Mouse (Mus musculus): ENCODE measurements around the gene Wnt5b. TPM values are rescaled to one million over a fixed set of nuclear protein-coding genes. Genes with fewer than 3 reads are reported as not detected.

Wnt5b gene
- polyA plus RNA-seq, 1 experiment from 2014 or later: 5.0 TPM

DNA sequence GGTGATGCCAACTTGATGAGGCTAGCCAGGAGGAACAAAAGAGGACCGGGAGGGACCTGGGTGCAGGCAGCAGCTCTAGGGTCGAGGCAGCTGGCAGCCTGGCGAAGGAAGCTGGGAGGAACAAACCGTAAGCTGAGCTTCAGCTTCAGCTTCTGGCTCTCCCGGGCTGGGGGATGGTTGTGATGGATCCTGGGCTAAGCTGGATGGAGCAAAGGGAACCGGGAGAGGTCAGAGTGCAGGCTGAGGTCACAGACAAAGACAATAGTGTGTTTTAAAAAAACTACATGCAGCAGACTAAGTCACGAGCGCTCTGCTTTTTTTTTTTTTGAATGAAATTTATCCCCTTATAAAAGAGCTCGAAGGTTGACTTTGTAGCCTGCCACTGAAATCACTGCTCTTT, 23.4 kb downstream of the Wnt5b start:
- WGBS: 32% methylated on average over 9 of the region's 9 CpGs
- no peak overlapping the region for H3K4me3 ChIP-seq
- H3K27me3 ChIP-seq: no peaks in the 10 kb centered on the region
- no peaks in the 10 kb centered on the region for H3K36me3 ChIP-seq
- H3K9me3 ChIP-seq: peaks cover 3% of the 10 kb centered on the region; the same call in 1 of the 2 replicates
- peaks cover 13% of the 10 kb centered on the region for H3K4me1 ChIP-seq (replicated peaks)
- no peak overlapping the region for H3K27ac ChIP-seq
- no peak overlapping the region for H3K9ac ChIP-seq
- H3K4me2 ChIP-seq: no peak overlapping the region
- ATAC-seq (ENCODE audit: low FRiP score): no peak

DNA sequence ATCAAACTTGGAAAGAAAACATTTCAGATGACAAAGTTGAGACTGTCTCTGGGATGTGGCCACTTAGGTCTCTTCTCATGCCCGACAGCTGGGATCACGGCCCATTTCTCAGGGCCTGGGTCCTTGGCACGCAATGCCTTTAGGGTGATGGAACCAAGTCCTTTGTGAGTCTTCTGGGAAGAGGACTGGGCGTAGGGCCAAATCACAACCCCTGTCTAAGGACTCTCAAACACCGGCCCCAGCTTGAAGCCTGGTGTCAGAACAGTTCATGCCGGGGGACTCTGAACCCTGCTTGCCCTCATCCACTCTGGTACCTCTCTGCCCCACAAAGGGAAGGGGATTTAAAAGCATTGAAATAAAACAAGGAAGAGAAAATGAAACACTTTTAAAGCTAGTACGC, 30.1 kb downstream of the Wnt5b start:
- Histone ChIP-seq H3K9me3 (no peaks in the 10 kb centered on the region; the same call in 1 of the 2 replicates), H3K27ac (no peak overlapping the region), H3K4me2 (no peak overlapping the region), H3K36me3 (no peaks in the 10 kb centered on the region), H3K27me3 (no peaks in the 10 kb centered on the region), H3K9ac (no peak overlapping the region), H3K4me1 (replicated peaks) (peaks cover 12% of the 10 kb centered on the region), H3K4me3 (no peak overlapping the region)
- 66% methylated on average over 7 of the region's 7 CpGs for WGBS
- ATAC-seq (ENCODE audit: low FRiP score): no peak

DNA sequence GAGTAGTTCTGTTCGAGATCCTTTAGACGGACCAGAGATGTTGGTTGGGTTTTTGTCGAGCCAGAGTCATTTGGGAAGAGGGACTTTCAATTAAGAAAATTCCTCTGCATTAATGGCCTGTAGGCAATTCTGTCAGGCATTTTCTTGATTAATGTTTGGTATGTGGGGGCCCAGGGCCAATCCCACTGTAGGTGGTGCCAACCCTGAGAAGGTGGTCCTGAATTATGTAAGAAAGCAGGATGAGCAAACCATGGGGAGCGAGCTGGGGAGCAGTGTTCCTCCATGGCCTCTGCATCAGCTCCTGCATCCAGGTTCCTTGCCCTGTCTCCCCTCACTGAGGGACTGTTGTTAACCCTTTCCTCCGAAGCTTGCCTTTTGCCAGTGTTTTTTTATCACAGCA, 30.7 kb downstream of the Wnt5b start:
- H3K9me3 ChIP-seq: no peaks in the 10 kb centered on the region; the same call in 1 of the 2 replicates
- ATAC-seq (ENCODE audit: low FRiP score): no peak
- 83% methylated on average over 5 of the region's 5 CpGs for WGBS
- peaks cover 12% of the 10 kb centered on the region for H3K4me1 ChIP-seq (replicated peaks)
- H3K27ac ChIP-seq: no peak overlapping the region
- no peak overlapping the region for H3K9ac ChIP-seq
- H3K27me3 ChIP-seq: no peaks in the 10 kb centered on the region
- H3K36me3 ChIP-seq: no peaks in the 10 kb centered on the region
- H3K4me3 ChIP-seq: no peak overlapping the region
- H3K4me2 ChIP-seq: no peak overlapping the region

DNA sequence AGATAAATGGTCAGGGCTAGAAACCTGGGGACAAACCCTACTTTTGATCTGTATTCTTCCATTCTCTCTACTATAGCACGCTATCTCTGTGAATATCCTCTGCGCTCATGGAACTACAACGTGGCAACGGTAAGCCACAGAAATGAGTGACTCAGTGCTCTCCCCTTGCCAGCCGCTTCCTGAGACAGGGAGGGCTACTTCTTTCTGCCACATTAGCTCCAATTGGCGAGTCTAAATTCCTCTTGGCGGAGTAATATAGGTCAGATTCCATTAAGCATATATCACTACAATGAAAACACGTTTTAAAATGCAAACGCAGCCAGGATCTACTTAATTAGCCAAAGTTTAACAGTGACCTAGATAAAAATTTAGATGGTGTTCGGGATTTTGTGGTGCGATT, 31.4 kb downstream of the Wnt5b start:
- Histone ChIP-seq H3K4me3 (no peak overlapping the region), H3K9ac (no peak overlapping the region), H3K9me3 (no peaks in the 10 kb centered on the region; the same call in 1 of the 2 replicates), H3K27me3 (no peaks in the 10 kb centered on the region), H3K27ac (no peak overlapping the region), H3K36me3 (no peaks in the 10 kb centered on the region), H3K4me1 (replicated peaks) (peaks cover 12% of the 10 kb centered on the region), H3K4me2 (no peak overlapping the region)
- 87% methylated on average over 11 of the region's 11 CpGs for WGBS
- ATAC-seq (ENCODE audit: low FRiP score): no peak

DNA sequence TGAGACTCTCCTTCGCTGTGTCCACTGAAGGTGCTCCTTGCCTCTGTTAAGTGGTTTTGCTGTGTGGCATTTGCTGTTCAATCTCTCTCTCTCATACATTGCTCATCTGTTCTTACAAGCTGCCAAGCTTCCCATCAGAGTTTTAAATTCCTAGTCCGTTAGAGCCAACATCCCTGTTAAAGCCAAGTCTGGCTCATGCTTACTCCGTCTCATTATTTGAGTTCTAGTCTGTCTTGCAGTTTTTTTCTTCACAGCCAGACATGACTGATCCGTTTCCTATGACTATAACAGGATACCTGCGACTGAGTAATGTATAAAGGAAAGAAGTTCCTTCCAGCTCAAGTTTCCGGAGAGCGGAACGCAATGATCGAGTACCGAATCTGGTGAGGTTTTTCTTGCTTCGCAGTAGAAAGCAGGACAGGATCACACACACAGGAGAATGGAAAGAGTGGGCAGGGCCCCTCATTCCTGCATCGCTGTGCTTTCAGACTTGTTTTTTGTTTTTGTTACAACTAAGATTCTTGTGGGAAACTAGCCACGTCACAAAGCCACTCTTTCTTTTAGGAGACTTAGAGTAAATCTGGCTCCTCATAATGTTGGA, 34.6 kb downstream of the Wnt5b start:
- H3K4me1 ChIP-seq (replicated peaks): peaks cover 8% of the 10 kb centered on the region
- 90% methylated on average over 13 of the region's 13 CpGs for WGBS
- ATAC-seq (ENCODE audit: low FRiP score): no peak
- no peak overlapping the region for H3K27ac ChIP-seq
- no peak overlapping the region for H3K4me2 ChIP-seq
- no peak overlapping the region for H3K4me3 ChIP-seq
- H3K9ac ChIP-seq: no peak overlapping the region
- no peaks in the 10 kb centered on the region for H3K27me3 ChIP-seq
- no peaks in the 10 kb centered on the region for H3K9me3 ChIP-seq
- H3K36me3 ChIP-seq: no peaks in the 10 kb centered on the region

DNA sequence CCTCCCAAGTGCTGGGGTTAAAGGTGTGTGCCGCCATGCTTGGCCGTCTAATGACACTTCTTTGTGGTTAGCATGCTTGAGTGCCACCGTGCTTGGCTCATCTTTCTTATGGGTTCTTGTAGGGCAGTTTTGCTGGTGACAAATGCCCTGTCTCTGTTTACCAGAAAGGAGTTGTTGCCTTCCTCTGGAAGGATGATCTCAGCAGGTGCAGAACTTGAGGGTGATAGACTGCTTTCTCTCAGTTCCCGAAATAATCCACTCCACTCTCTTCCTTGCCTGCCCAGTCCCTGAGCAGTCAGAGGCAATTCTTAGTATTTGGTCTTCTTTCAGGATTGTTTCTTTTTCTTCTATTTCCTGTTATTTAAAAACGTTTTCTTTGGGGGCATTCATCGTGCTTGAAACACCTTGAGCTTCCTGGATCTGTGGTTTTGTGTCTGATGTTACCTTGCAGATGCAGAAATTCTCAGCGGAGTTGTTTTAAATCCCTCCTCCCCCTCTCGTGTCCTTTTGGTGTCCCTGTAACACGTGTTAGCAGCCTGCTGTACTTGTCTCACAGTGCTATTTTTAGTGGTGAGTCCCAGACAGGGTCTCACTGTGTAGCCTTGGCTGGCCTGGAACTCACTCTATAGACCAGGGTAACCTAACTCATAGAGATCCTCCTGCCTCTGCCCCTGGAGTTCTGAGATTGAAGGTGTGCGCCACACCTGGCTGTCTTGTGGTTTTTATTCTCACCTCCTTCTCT, 35.3 kb downstream of the Wnt5b start:
- no peak overlapping the region for H3K27ac ChIP-seq
- H3K9me3 ChIP-seq: no peaks in the 10 kb centered on the region
- no peaks in the 10 kb centered on the region for H3K27me3 ChIP-seq
- no peak overlapping the region for H3K4me2 ChIP-seq
- H3K9ac ChIP-seq: no peak overlapping the region
- 84% methylated on average over 10 of the region's 10 CpGs for WGBS
- no peak overlapping the region for H3K4me3 ChIP-seq
- no peaks in the 10 kb centered on the region for H3K36me3 ChIP-seq
- peaks cover 1% of the 10 kb centered on the region; the same call in 1 of the 2 replicates for H3K4me1 ChIP-seq (replicated peaks)
- ATAC-seq (ENCODE audit: low FRiP score): no peak

DNA sequence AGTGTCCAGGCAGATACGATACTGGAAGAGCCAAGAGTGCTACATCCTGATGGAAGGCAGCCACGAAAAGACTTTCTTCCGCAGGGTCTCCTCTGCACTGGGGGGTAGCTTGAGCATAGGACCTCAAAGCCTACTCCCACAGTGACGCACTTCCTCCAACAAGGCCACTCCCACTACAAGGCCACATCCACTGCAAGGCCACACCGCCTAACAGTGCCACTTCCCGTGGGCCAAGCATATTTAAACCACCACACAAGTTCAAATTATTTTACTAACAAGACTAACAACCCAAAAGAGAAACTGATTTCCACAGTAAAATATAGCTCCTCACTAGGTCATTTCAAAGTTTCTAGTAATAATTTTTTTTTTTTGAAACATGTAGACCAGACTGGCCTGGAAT, 35.9 kb downstream of the Wnt5b start:
- no peaks in the 10 kb centered on the region for H3K36me3 ChIP-seq
- no peaks in the 10 kb centered on the region for H3K9me3 ChIP-seq
- ATAC-seq (ENCODE audit: low FRiP score): no peak
- no peaks in the 10 kb centered on the region for H3K27me3 ChIP-seq
- 93% methylated on average over 6 of the region's 6 CpGs for WGBS
- H3K4me3 ChIP-seq: no peak overlapping the region
- H3K4me1 ChIP-seq (replicated peaks): no peaks in the 10 kb centered on the region; the same call in 1 of the 2 replicates
- no peak overlapping the region for H3K9ac ChIP-seq
- H3K27ac ChIP-seq: no peak overlapping the region
- no peak overlapping the region for H3K4me2 ChIP-seq

DNA sequence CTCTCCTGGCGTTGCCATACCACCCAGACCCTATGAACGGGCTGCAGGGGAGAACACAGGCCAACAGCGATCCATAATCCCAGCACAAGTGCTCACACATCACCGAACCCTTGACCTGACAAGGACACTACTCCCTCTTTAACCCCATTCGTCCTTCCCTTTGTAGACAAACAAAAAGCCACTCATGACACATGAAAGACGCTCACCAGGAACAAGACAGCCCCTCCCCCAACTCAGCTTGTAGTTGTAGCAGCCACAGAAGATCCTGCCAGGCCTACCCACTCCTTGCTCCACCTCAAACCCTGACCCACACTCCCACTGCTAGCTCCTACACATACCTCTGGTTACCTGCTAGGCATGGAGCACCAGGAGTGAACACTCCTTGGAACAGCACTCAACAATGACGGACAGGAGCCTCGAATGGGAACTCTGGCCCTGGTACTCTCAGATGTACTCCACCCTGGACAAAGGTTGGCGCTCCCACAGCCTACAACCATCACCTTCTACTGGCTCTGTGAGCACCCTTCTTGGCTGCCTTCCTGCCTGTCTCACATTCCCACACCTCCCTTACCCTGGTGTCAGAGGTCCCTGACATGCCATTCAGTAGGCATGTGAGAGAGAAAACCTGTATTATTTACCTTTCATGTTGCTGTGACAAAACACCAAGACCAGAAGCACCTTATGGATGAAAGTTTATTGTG, 38.5 kb downstream of the Wnt5b start:
- H3K27me3 ChIP-seq: no peaks in the 10 kb centered on the region
- H3K4me2 ChIP-seq: no peak overlapping the region
- H3K9ac ChIP-seq: no peak overlapping the region
- no peaks in the 10 kb centered on the region for H3K9me3 ChIP-seq
- 57% methylated on average over 9 of the region's 9 CpGs for WGBS
- no peaks in the 10 kb centered on the region for H3K4me1 ChIP-seq (replicated peaks)
- no peak overlapping the region for H3K27ac ChIP-seq
- ATAC-seq (ENCODE audit: low FRiP score): no peak
- no peak overlapping the region for H3K4me3 ChIP-seq
- no peaks in the 10 kb centered on the region for H3K36me3 ChIP-seq

DNA sequence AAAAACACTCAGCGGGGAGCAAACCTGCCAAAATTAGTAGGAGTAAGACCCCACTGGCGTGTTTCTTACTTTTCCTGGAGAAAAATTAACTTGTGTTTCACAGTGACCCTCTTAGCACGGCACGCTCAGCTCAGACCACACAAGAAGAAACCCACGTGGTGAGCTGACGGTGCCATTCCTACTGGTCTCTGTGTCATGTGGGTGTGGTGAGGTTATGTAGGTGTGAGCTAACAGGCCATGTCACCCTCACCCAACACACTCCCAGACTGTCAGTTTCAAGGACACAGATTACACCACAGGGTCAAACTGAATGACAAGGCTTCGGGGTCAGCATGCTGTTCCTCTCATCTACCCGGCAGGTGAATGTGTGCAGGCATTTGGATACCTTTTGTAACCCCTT, 39.4 kb downstream of the Wnt5b start:
- no peak for ATAC-seq (ENCODE audit: low FRiP score)
- H3K9me3 ChIP-seq: no peaks in the 10 kb centered on the region
- H3K27me3 ChIP-seq: no peaks in the 10 kb centered on the region
- no peaks in the 10 kb centered on the region for H3K36me3 ChIP-seq
- no peak overlapping the region for H3K4me2 ChIP-seq
- 84% methylated on average over 8 of the region's 8 CpGs for WGBS
- no peak overlapping the region for H3K9ac ChIP-seq
- H3K4me1 ChIP-seq (replicated peaks): no peaks in the 10 kb centered on the region
- no peak overlapping the region for H3K4me3 ChIP-seq
- no peak overlapping the region for H3K27ac ChIP-seq

DNA sequence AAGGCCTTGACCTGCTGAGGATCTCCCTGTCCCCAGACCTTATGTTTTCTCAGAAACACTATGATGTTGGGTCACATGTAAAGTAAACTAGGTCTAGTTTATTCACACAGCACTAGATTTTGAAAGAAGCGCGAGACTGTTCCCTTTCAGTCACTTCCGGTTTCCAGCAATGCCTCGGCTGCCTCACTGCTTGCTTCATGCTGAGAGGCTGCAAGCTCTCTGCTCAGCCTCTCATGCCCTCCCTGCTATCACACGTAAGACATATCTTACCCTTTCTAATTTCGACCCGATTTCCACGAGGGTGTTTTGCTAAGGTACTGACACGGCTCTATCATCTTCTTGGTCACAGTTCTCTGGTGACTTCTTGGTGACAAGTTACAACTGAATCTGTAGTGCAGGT, 42.1 kb downstream of the Wnt5b start:
- 57% methylated on average over 9 of the region's 9 CpGs for WGBS
- Histone ChIP-seq H3K36me3 (no peaks in the 10 kb centered on the region), H3K9ac (no peak overlapping the region; the same call in 1 of the 2 replicates), H3K27me3 (no peaks in the 10 kb centered on the region), H3K27ac (no peak overlapping the region), H3K9me3 (no peaks in the 10 kb centered on the region), H3K4me1 (replicated peaks) (0 out of 2 replicates have a peak, but pooled peaks cover 5% of the 10 kb centered on the region), H3K4me2 (no peak overlapping the region), H3K4me3 (no peak overlapping the region)
- ATAC-seq (ENCODE audit: low FRiP score): no peak

DNA sequence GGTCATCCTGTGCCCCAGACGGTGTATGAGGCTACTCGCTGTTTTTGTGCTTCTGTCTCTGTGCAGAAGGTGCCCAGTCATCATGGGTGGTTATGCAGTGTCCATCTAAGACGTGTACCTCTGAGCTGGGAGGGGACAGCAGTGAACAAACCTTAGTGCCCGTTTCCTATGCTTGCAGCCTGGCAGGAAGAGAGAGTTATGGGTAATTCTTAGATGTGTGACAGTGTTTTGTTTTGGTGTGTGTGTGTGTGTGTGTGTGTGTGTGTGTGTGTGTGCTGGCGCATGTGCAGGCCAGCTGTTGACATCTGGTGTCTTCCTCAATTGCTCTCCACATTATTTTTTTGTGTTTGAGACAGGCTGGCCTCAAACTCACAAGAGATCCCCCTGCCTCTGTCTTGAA, 44.1 kb downstream of the Wnt5b start:
- H3K27ac ChIP-seq: no peak overlapping the region
- no peak for ATAC-seq (ENCODE audit: low FRiP score)
- H3K4me1 ChIP-seq (replicated peaks): 0 out of 2 replicates have a peak, but pooled peaks cover 5% of the 10 kb centered on the region
- no peak overlapping the region for H3K9ac ChIP-seq
- no peak overlapping the region for H3K4me3 ChIP-seq
- WGBS: 71% methylated on average over 5 of the region's 5 CpGs
- H3K9me3 ChIP-seq: no peaks in the 10 kb centered on the region
- no peaks in the 10 kb centered on the region for H3K27me3 ChIP-seq
- no peak overlapping the region for H3K4me2 ChIP-seq
- H3K36me3 ChIP-seq: no peaks in the 10 kb centered on the region

DNA sequence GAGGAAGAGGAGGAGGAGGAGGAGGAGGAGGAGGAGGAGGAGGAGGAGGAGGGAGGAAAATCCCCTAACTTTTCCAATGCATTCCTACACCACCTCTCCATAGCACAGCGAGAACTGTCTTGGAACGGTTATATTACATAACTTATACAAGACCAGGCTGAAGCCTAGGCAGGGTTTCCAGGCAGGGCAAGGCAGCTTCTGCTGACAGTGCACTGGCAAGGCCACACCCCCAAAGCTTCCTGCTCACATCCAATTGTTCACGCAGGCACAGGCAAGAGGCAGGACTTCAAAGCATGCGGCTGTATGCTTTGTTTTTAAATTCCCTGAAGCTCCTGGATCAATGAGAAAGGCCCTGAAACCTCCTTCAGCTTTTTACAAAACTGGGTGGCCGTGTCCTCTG, 44.9 kb downstream of the Wnt5b start:
- no peaks in the 10 kb centered on the region for H3K27me3 ChIP-seq
- H3K9me3 ChIP-seq: no peaks in the 10 kb centered on the region
- no peak for ATAC-seq (ENCODE audit: low FRiP score)
- no peak overlapping the region for H3K9ac ChIP-seq
- WGBS: 25% methylated on average over 5 of the region's 5 CpGs
- no peak overlapping the region for H3K4me3 ChIP-seq
- H3K36me3 ChIP-seq: no peaks in the 10 kb centered on the region
- H3K27ac ChIP-seq: no peak overlapping the region
- 0 out of 2 replicates have a peak, but pooled peaks cover 5% of the 10 kb centered on the region for H3K4me1 ChIP-seq (replicated peaks)
- H3K4me2 ChIP-seq: no peak overlapping the region
